Mouse (Mus musculus) hindbrain, postnatal 0 days (tissue): ENCODE measurements at regions not wholly inside any gene's neighbourhood (a gene's known extent, or its start where the extent isn't known, plus 50 kb on each side); places are given as distances from the start of the nearest gene placed in this dataset.
A peak's percentile ranks its signal among the peaks of the same experiment; 100 is the strongest.

Experiments
- ATAC-seq: fragments of 200-750 bp; cut with Nextera tagmentation; 2 replicates; pipeline ENCODE4 v1.8.0; 2017; ENCODE audit warnings: mild to moderate bottlenecking, moderate TSS enrichment, moderate library complexity
- DNase-seq: peaks from one replicate; pipeline ENCODE4 v3.0.0-alpha.2; 2015; ENCODE audit warnings: low spot score
- H3K27ac ChIP-seq: fragments of 300-500 bp; sonication (generic); 2 replicates; pipeline ENCODE4 v1.5.1; 2014; ENCODE audit warnings: mild to moderate bottlenecking
- H3K27me3 ChIP-seq: fragments of 300-500 bp; sonication (generic); 2 replicates; pipeline ENCODE4 v1.6.1; 2014; ENCODE audit warnings: low read length, mixed read lengths; ENCODE audit not compliant: insufficient read depth
- H3K36me3 ChIP-seq: fragments of 300-500 bp; sonication (generic); 2 replicates; pipeline ENCODE4 v1.6.1; 2014; ENCODE audit warnings: low read length, mixed read lengths; ENCODE audit not compliant: insufficient read depth
- H3K4me1 ChIP-seq: fragments of 300-500 bp; sonication (generic); 2 replicates; pipeline ENCODE4 v1.6.1; 2014; ENCODE audit warnings: antibody characterized with exemption, low read length, mixed read lengths; ENCODE audit not compliant: insufficient read depth
- H3K4me2 ChIP-seq: fragments of 300-500 bp; sonication (generic); 2 replicates; pipeline ENCODE4 v1.6.1; 2014; ENCODE audit warnings: low read depth, mild to moderate bottlenecking, low read length, moderate library complexity, mixed read lengths
- H3K4me3 ChIP-seq: fragments of 300-500 bp; sonication (generic); 2 replicates; pipeline ENCODE4 v1.5.1; 2014; ENCODE audit warnings: low read length
- H3K9ac ChIP-seq: fragments of 300-500 bp; sonication (generic); replicated peaks from 2 replicates; pipeline ENCODE4 v1.6.1; 2014; ENCODE audit warnings: mild to moderate bottlenecking, low read length, moderate library complexity, mixed read lengths
- H3K9me3 ChIP-seq: fragments of 300-500 bp; sonication (generic); 2 replicates; pipeline ENCODE4 v1.6.1; 2016; ENCODE audit warnings: low read length, mixed read lengths
- CTCF ChIP-seq: IDR thresholded peaks from 2 replicates; pipeline ENCODE4 v1.5.1; 2016; ENCODE audit warnings: antibody characterized with exemption, control low read depth, low read depth
- WGBS: fragments of 180-500 bp; shearing (Covaris S2); extraction: QIAGEN DNeasy Blood & Tissue Kit; methylation state at CpG from one replicate; pipeline ENCODE4 v1.1.7; 2014; 5-methylcytosine and 5-hydroxymethylcytosine counted together

- no peaks in the 10 kb centered on the region for H3K27me3 ChIP-seq
- no peaks in the 10 kb centered on the region for H3K36me3 ChIP-seq
- no peak overlapping the region for H3K9ac ChIP-seq
- ATAC-seq, result no peak
- no peaks in the 10 kb centered on the region for H3K9me3 ChIP-seq
- WGBS, result 74% methylated on average over 5 of the region's 5 CpGs
- no peak for TF ChIP-seq CTCF
- H3K4me3 ChIP-seq, result no peak overlapping the region
- no peak overlapping the region for H3K27ac ChIP-seq
- H3K4me1 ChIP-seq, result no peaks in the 10 kb centered on the region
- DNase-seq, result no peak
- H3K4me2 ChIP-seq, result no peak overlapping the region
Observed at GRCm38 (mm10) chr3:70500245-70500858, 492.9 kb downstream of the Otol1 start.

GRCm38 (mm10) chr3:70500991-70501961, 493.9 kb downstream of the Otol1 start:
- Histone ChIP-seq H3K4me2 (no peak overlapping the region), H3K4me3 (no peak overlapping the region), H3K9ac (no peak overlapping the region), H3K27ac (no peak overlapping the region), H3K9me3 (no peaks in the 10 kb centered on the region), H3K4me1 (no peaks in the 10 kb centered on the region), H3K27me3 (no peaks in the 10 kb centered on the region), H3K36me3 (no peaks in the 10 kb centered on the region)
- peak; percentile 40 for DNase-seq
- no peak for TF ChIP-seq CTCF
- 43% methylated on average over 9 of the region's 9 CpGs for WGBS
- 0 out of 2 replicates have a peak, but pooled peaks have one; percentile 40 for ATAC-seq

- Histone ChIP-seq H3K27ac (no peak overlapping the region), H3K4me1 (no peaks in the 10 kb centered on the region), H3K4me2 (no peak overlapping the region), H3K36me3 (no peaks in the 10 kb centered on the region), H3K9ac (no peak overlapping the region), H3K4me3 (no peak overlapping the region), H3K9me3 (no peaks in the 10 kb centered on the region), H3K27me3 (no peaks in the 10 kb centered on the region)
- no peak for DNase-seq
- no peak for TF ChIP-seq CTCF
- 89% methylated on average over 2 of the region's 2 CpGs for WGBS
- ATAC-seq, result no peak
Observed at GRCm38 (mm10) chr3:70533593-70534321, 526.3 kb downstream of the Otol1 start.

- DNase-seq, result no peak
- no peak overlapping the region for H3K9ac ChIP-seq
- no peak for TF ChIP-seq CTCF
- 83% methylated on average over 2 of the region's 2 CpGs for WGBS
- H3K4me3 ChIP-seq, result no peak overlapping the region
- no peak for ATAC-seq
- H3K4me2 ChIP-seq, result no peak overlapping the region
- H3K27me3 ChIP-seq, result no peaks in the 10 kb centered on the region
- H3K27ac ChIP-seq, result no peak overlapping the region
- H3K4me1 ChIP-seq, result no peaks in the 10 kb centered on the region
- H3K9me3 ChIP-seq, result no peaks in the 10 kb centered on the region
- H3K36me3 ChIP-seq, result no peaks in the 10 kb centered on the region
Observed at GRCm38 (mm10) chr3:70535084-70535483, 527.7 kb downstream of the Otol1 start.

- H3K9ac ChIP-seq, result no peak overlapping the region
- no peaks in the 10 kb centered on the region for H3K4me1 ChIP-seq
- ATAC-seq (no peak), DNase-seq (no peak)
- TF ChIP-seq CTCF, result no peak
- no peaks in the 10 kb centered on the region for H3K36me3 ChIP-seq
- H3K4me3 ChIP-seq, result no peak overlapping the region
- H3K4me2 ChIP-seq, result no peak overlapping the region
- H3K9me3 ChIP-seq, result no peaks in the 10 kb centered on the region
- H3K27me3 ChIP-seq, result no peaks in the 10 kb centered on the region
- WGBS, result 86% methylated on average over 1 of the region's 1 CpGs
- no peak overlapping the region for H3K27ac ChIP-seq
Observed at GRCm38 (mm10) chr3:70543911-70544310, 536.5 kb downstream of the Otol1 start.

GRCm38 (mm10) chr3:70557821-70558220, 550.4 kb downstream of the Otol1 start:
- Histone ChIP-seq H3K27me3 (no peaks in the 10 kb centered on the region), H3K27ac (no peak overlapping the region), H3K4me2 (no peak overlapping the region), H3K9ac (no peak overlapping the region), H3K9me3 (no peaks in the 10 kb centered on the region), H3K4me1 (no peaks in the 10 kb centered on the region), H3K4me3 (no peak overlapping the region), H3K36me3 (no peaks in the 10 kb centered on the region)
- 88% methylated on average over 4 of the region's 4 CpGs for WGBS
- DNase-seq (no peak), ATAC-seq (no peak)
- no peak for TF ChIP-seq CTCF
